Mouse (Mus musculus): ENCODE data around the gene Golga1. TPM values are rescaled to one million over a fixed set of nuclear protein-coding genes. Genes with fewer than 3 reads are reported as not detected.
"Not testable (repeated sequence)": the region's sequence is repeated elsewhere in the genome, so short reads cannot be mapped to it uniquely, and the experiment has no call there.

Golga1 gene
- polyA plus RNA-seq, 2 experiments: 30.9 to 37.9 TPM

GRCm38 (mm10) chr2:39011971-39012370 lies 53.4 kb downstream of the Golga1 start:
- no peak overlapping the region for H3K9ac ChIP-seq (ENCODE audit: low read depth, low read length, severe bottlenecking)
- H3K27me3 ChIP-seq (ENCODE audit: control insufficient read depth, insufficient read depth, low read length): no peaks in the 10 kb centered on the region
- 83% methylated on average over 3 of the region's 3 CpGs for WGBS
- H3K4me3 ChIP-seq (replicated peaks; ENCODE audit: low read length): no peak overlapping the region
- H3K36me3 ChIP-seq (ENCODE audit: control insufficient read depth, insufficient read depth, low read length): peaks cover 50% of the 10 kb centered on the region
- no peak for TF ChIP-seq POLR2A (IDR thresholded peaks at IDR 0.05; ENCODE audit: borderline replicate concordance, extremely low read depth, insufficient read depth, insufficient read length)
- H3K4me1 ChIP-seq (ENCODE audit: control insufficient read depth, insufficient read depth, low read length): peaks cover 14% of the 10 kb centered on the region
- H3K4me2 ChIP-seq (replicated peaks; ENCODE audit: low read depth, low read length, severe bottlenecking): no peak overlapping the region
- DNase-seq (ENCODE audit: low spot score): no peak
- no peak for ATAC-seq (ENCODE audit: low FRiP score, low read depth)
- H3K9me3 ChIP-seq (ENCODE audit: control insufficient read depth, low read length): no peaks in the 10 kb centered on the region
- no peak overlapping the region for H3K27ac ChIP-seq (replicated peaks; ENCODE audit: low read depth, low read length)

- DNase-seq (ENCODE audit: low spot score): no peak
- no peak for TF ChIP-seq POLR2A (IDR thresholded peaks at IDR 0.05; ENCODE audit: borderline replicate concordance, extremely low read depth, insufficient read depth, insufficient read length)
- peaks cover 44% of the 10 kb centered on the region for H3K36me3 ChIP-seq (ENCODE audit: control insufficient read depth, insufficient read depth, low read length)
These were observed 54.1 kb downstream of the Golga1 start for GRCm38 (mm10) chr2:39011264-39011663.

GRCm38 (mm10) chr2:39010144-39010543 lies 55.2 kb downstream of the Golga1 start:
- H3K27me3 ChIP-seq (ENCODE audit: control insufficient read depth, insufficient read depth, low read length); H3K4me2 ChIP-seq (replicated peaks; ENCODE audit: low read depth, low read length, severe bottlenecking); H3K9ac ChIP-seq (ENCODE audit: low read depth, low read length, severe bottlenecking); DNase-seq (ENCODE audit: low spot score); H3K9me3 ChIP-seq (ENCODE audit: control insufficient read depth, low read length); H3K4me3 ChIP-seq (replicated peaks; ENCODE audit: low read length); H3K27ac ChIP-seq (replicated peaks; ENCODE audit: low read depth, low read length); ATAC-seq (ENCODE audit: low FRiP score, low read depth): not testable (repeated sequence)
- H3K4me1 ChIP-seq (ENCODE audit: control insufficient read depth, insufficient read depth, low read length): peaks cover 21% of the 10 kb centered on the region
- 97% methylated on average over 5 of the region's 5 CpGs for WGBS
- peaks cover 32% of the 10 kb centered on the region for H3K36me3 ChIP-seq (ENCODE audit: control insufficient read depth, insufficient read depth, low read length)

More at GRCm38 (mm10) chr2:39011264-39011663, 54.1 kb downstream of the Golga1 start:
- no peak overlapping the region for H3K4me2 ChIP-seq (replicated peaks; ENCODE audit: low read depth, low read length, severe bottlenecking)
- no peaks in the 10 kb centered on the region for H3K9me3 ChIP-seq (ENCODE audit: control insufficient read depth, low read length)
- peaks cover 14% of the 10 kb centered on the region for H3K4me1 ChIP-seq (ENCODE audit: control insufficient read depth, insufficient read depth, low read length)
- H3K9ac ChIP-seq (ENCODE audit: low read depth, low read length, severe bottlenecking): no peak overlapping the region
- H3K27me3 ChIP-seq (ENCODE audit: control insufficient read depth, insufficient read depth, low read length): no peaks in the 10 kb centered on the region
- no peak for ATAC-seq (ENCODE audit: low FRiP score, low read depth)
- no peak overlapping the region for H3K4me3 ChIP-seq (replicated peaks; ENCODE audit: low read length)
- H3K27ac ChIP-seq (replicated peaks; ENCODE audit: low read depth, low read length): no peak overlapping the region

GRCm38 (mm10) chr2:39008954-39009365 lies 56.4 kb downstream of the Golga1 start:
- Histone ChIP-seq H3K9me3 (ENCODE audit: control insufficient read depth, low read length) (no peaks in the 10 kb centered on the region), H3K4me2 (replicated peaks; ENCODE audit: low read depth, low read length, severe bottlenecking) (peak overlapping the region; percentile 62), H3K27ac (replicated peaks; ENCODE audit: low read depth, low read length) (peak overlapping the region; percentile 82; the same call in 1 of the 2 replicates), H3K36me3 (ENCODE audit: control insufficient read depth, insufficient read depth, low read length) (peaks cover 22% of the 10 kb centered on the region), H3K4me3 (replicated peaks; ENCODE audit: low read length) (peak overlapping the region; percentile 86), H3K9ac (ENCODE audit: low read depth, low read length, severe bottlenecking) (peak overlapping the region; percentile 90), H3K4me1 (ENCODE audit: control insufficient read depth, insufficient read depth, low read length) (peaks cover 23% of the 10 kb centered on the region), H3K27me3 (ENCODE audit: control insufficient read depth, insufficient read depth, low read length) (no peaks in the 10 kb centered on the region)
- 25% methylated on average over 3 of the region's 3 CpGs for WGBS
- no peak for DNase-seq (ENCODE audit: low spot score)
- ATAC-seq (ENCODE audit: low FRiP score, low read depth): no peak
- no peak for TF ChIP-seq POLR2A (IDR thresholded peaks at IDR 0.05; ENCODE audit: borderline replicate concordance, extremely low read depth, insufficient read depth, insufficient read length)

- WGBS: 0% methylated on average over 16 of the region's 25 CpGs
- no peak for DNase-seq (ENCODE audit: low spot score)
- H3K9ac ChIP-seq (ENCODE audit: low read depth, low read length, severe bottlenecking): peak overlapping the region; percentile 90
These were observed 56.9 kb downstream of the Golga1 start for GRCm38 (mm10) chr2:39008350-39008851.

More at GRCm38 (mm10) chr2:39008350-39008851, 56.9 kb downstream of the Golga1 start:
- peak; percentile 24 for ATAC-seq (ENCODE audit: low FRiP score, low read depth)
- Histone ChIP-seq H3K4me2 (replicated peaks; ENCODE audit: low read depth, low read length, severe bottlenecking) (peak overlapping the region; percentile 62), H3K27me3 (ENCODE audit: control insufficient read depth, insufficient read depth, low read length) (no peaks in the 10 kb centered on the region), H3K36me3 (ENCODE audit: control insufficient read depth, insufficient read depth, low read length) (peaks cover 22% of the 10 kb centered on the region), H3K4me1 (ENCODE audit: control insufficient read depth, insufficient read depth, low read length) (peaks cover 29% of the 10 kb centered on the region), H3K9me3 (ENCODE audit: control insufficient read depth, low read length) (no peaks in the 10 kb centered on the region), H3K27ac (replicated peaks; ENCODE audit: low read depth, low read length) (peak overlapping the region; percentile 82), H3K4me3 (replicated peaks; ENCODE audit: low read length) (peak overlapping the region; percentile 86)
- TF ChIP-seq POLR2A (IDR thresholded peaks at IDR 0.05; ENCODE audit: borderline replicate concordance, extremely low read depth, insufficient read depth, insufficient read length): no peak

All from limb, embryonic 14.5 days (tissue).